In genomic region chr12:36765315-36766058, GRCm38 (mm10) we compare ENCODE assay signal across 33 mouse cellular contexts.
DNase-seq lines count a peak whose midpoint lies in the region; ATAC-seq and TF ChIP-seq lines count a peak whose summit lies in the region.
"Had no signal": no experiment of that assay in that cellular context is flagged by ENCODE, and none has a peak within 500 bp of the region (broad histone marks: within the 10 kb centered on the region; RNA-seq: fewer than 3 reads in every experiment).

No protein-coding gene starts in this region.

- no peaks in the 10 kb centered on the region for H3K9me3 ChIP-seq in forebrain, postnatal 0 days (ENCODE audit: low read length)
- H3K9me3 ChIP-seq in forebrain, embryonic 11.5 days (ENCODE audit: control insufficient read depth, low read length) = no peaks in the 10 kb centered on the region
- H3K9me3 ChIP-seq: embryonic facial prominence, embryonic 13.5 days; forebrain, embryonic 15.5 days; hindbrain, embryonic 12.5 days; limb, embryonic 12.5 days; liver, embryonic 15.5 days; midbrain, embryonic 10.5 days; midbrain, embryonic 15.5 days had no signal

- no peaks in the 10 kb centered on the region for H3K27me3 ChIP-seq in forebrain, postnatal 0 days (ENCODE audit: insufficient read depth, low read length)
- no peaks in the 10 kb centered on the region for H3K27me3 ChIP-seq in forebrain, embryonic 11.5 days (ENCODE audit: control insufficient read depth, insufficient read depth, low read length)
- H3K27me3 ChIP-seq: embryonic facial prominence, embryonic 13.5 days; forebrain, embryonic 15.5 days; hindbrain, embryonic 12.5 days; limb, embryonic 12.5 days; liver, embryonic 15.5 days; midbrain, embryonic 15.5 days had no signal

- DNase-seq in forebrain, postnatal 0 days = peak; percentile 45
- no peak for DNase-seq in forebrain, embryonic 11.5 days (ENCODE audit: low spot score)
- DNase-seq in layer of hippocampus, adult 9-11 months = peak; percentile 11
- no peak for DNase-seq in layer of hippocampus, adult 8-10 months (ENCODE audit: low spot score in 2 of 2)
- DNase-seq in right cerebral cortex, adult 18-20 months = peak; percentile 8
- no peak for DNase-seq in right cerebral cortex, postnatal 25 days
- peak; percentile 27 for DNase-seq in telencephalon, adult 2 months (ENCODE audit: low read depth, low spot score)
- no peak for DNase-seq in thymus, adult 18-20 months
- DNase-seq: adrenal gland, postnatal 14 days; cerebellum, adult 8-10 months; cerebellum, postnatal 25 days; gastrocnemius, adult 2 months; gastrocnemius, postnatal 36 days; heart, adult 18-20 months; heart, postnatal 36 days; kidney, adult 8-10 months; kidney, postnatal 4 days; lung, postnatal 14 days; right cerebral cortex, postnatal 4 days had no signal

- no peak for TF ChIP-seq CTCF in forebrain, postnatal 0 days (IDR thresholded peaks at IDR 0.05; ENCODE audit: low read depth)

- no peaks in the 10 kb centered on the region for H3K36me3 ChIP-seq in forebrain, postnatal 0 days (ENCODE audit: insufficient read depth)
- H3K36me3 ChIP-seq in forebrain, embryonic 11.5 days (ENCODE audit: control insufficient read depth, insufficient read depth, low read length) = no peaks in the 10 kb centered on the region
- H3K36me3 ChIP-seq: embryonic facial prominence, embryonic 13.5 days; forebrain, embryonic 15.5 days; hindbrain, embryonic 12.5 days; limb, embryonic 12.5 days; liver, embryonic 15.5 days; midbrain, embryonic 10.5 days; midbrain, embryonic 15.5 days had no signal

- peak; percentile 90 for ATAC-seq in forebrain, postnatal 0 days
- ATAC-seq in forebrain, embryonic 11.5 days (replicated peaks; ENCODE audit: low FRiP score) = no peak
- ATAC-seq: CD4-positive, CD25-positive, alpha-beta regulatory T cell, adult 4 months; forebrain, embryonic 15.5 days; hindbrain, postnatal 0 days; intestine, embryonic 16.5 days; midbrain, embryonic 15.5 days had no signal

- H3K4me1 ChIP-seq in forebrain, postnatal 0 days (ENCODE audit: insufficient read depth) = no peaks in the 10 kb centered on the region
- H3K4me1 ChIP-seq in forebrain, embryonic 11.5 days (replicated peaks; ENCODE audit: control insufficient read depth, insufficient read depth, low read length) = no peaks in the 10 kb centered on the region
- H3K4me1 ChIP-seq: embryonic facial prominence, embryonic 13.5 days; hindbrain, embryonic 12.5 days; limb, embryonic 12.5 days; liver, embryonic 15.5 days; midbrain, embryonic 10.5 days; midbrain, embryonic 15.5 days had no signal

- WGBS in forebrain, postnatal 0 days = 58% methylated on average over 4 of the region's 4 CpGs
- WGBS in forebrain, embryonic 11.5 days = 83% methylated on average over 4 of the region's 4 CpGs

- no peak overlapping the region for H3K27ac ChIP-seq in forebrain, postnatal 0 days (ENCODE audit: low read depth, low read length)
- H3K27ac ChIP-seq in forebrain, embryonic 11.5 days (ENCODE audit: low read depth, low read length) = no peak overlapping the region
- H3K27ac ChIP-seq: embryonic facial prominence, embryonic 13.5 days; forebrain, embryonic 15.5 days; gastrocnemius, adult 2 months; hindbrain, embryonic 12.5 days; hindbrain, postnatal 0 days; kidney, postnatal 0 days; limb, embryonic 12.5 days; liver, embryonic 15.5 days; midbrain, embryonic 10.5 days; midbrain, embryonic 15.5 days; stomach, postnatal 0 days had no signal

- no peak overlapping the region for H3K9ac ChIP-seq in forebrain, postnatal 0 days
- no peak overlapping the region for H3K9ac ChIP-seq in forebrain, embryonic 11.5 days (ENCODE audit: low read length)
- H3K9ac ChIP-seq: embryonic facial prominence, embryonic 13.5 days; forebrain, embryonic 15.5 days; hindbrain, embryonic 12.5 days; limb, embryonic 12.5 days; liver, embryonic 15.5 days; midbrain, embryonic 15.5 days had no signal

- H3K4me3 ChIP-seq in forebrain, postnatal 0 days (ENCODE audit: low read depth, low read length) = no peak overlapping the region
- H3K4me3 ChIP-seq in forebrain, embryonic 11.5 days (ENCODE audit: low read depth, low read length) = no peak overlapping the region
- H3K4me3 ChIP-seq: embryonic facial prominence, embryonic 13.5 days; erythroblast, embryonic 14.5 days; forebrain, embryonic 15.5 days; gastrocnemius, adult 2 months; hindbrain, embryonic 12.5 days; limb, embryonic 12.5 days; liver, embryonic 15.5 days; midbrain, embryonic 10.5 days; midbrain, embryonic 15.5 days had no signal

- H3K4me2 ChIP-seq in forebrain, postnatal 0 days (ENCODE audit: low read depth) = no peak overlapping the region
- H3K4me2 ChIP-seq in forebrain, embryonic 11.5 days (ENCODE audit: low read depth, low read length, severe bottlenecking) = no peak overlapping the region
- H3K4me2 ChIP-seq: embryonic facial prominence, embryonic 13.5 days; forebrain, embryonic 15.5 days; heart, embryonic 11.5 days; hindbrain, embryonic 12.5 days; limb, embryonic 12.5 days; liver, embryonic 15.5 days; midbrain, embryonic 15.5 days had no signal

Comparison
In these comparisons a context has a peak if more than half of its experiments do, and no peak if none do; other contexts are left out.
1. DNase-seq: peak in forebrain, postnatal 0 days (single experiment), layer of hippocampus, adult 9-11 months (single experiment), right cerebral cortex, adult 18-20 months (single experiment) and telencephalon, adult 2 months (single experiment); none in forebrain, embryonic 11.5 days (single experiment), layer of hippocampus, adult 8-10 months (0 of 2), right cerebral cortex, postnatal 25 days (single experiment) and thymus, adult 18-20 months (0 of 2).